Mouse (Mus musculus): ENCODE measurements around the gene A930009A15Rik. TPM values are rescaled to one million over a fixed set of nuclear protein-coding genes. Genes with fewer than 3 reads are reported as not detected.

The A930009A15Rik gene
- polyA plus RNA-seq, 1 experiment from 2014 or later, result not detected

DNA sequence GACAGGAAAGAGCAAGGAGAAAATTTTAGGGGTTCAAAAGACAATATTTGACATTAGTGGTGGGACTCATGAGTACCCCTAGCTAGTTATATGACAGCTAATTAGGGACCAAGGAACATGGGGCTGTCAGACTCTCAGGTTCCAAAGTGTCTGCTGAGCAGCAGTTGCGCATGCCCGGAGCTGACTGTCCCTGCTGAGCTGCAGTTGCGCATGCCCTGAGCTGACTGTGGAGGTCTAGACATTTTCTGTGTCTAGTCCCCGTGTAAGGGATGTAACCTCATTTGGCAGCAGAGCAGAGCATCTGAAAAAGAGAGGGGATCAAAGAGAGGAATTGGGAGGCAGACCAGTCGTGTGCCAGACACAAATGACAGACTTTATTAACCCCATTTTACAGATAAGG, 5.8 kb upstream of the A930009A15Rik start:
- Histone ChIP-seq H3K4me3 (ENCODE audit: control insufficient read depth in 1 of 2, insufficient read depth in 1 of 2, low read depth in 1 of 2, low read length in 2 of 2) (no peak overlapping the region), H3K36me3 (ENCODE audit: control insufficient read depth, insufficient read depth, low read length) (no peaks in the 10 kb centered on the region), H3K27ac (replicated peaks in 1 of 2; ENCODE audit: control insufficient read depth in 1 of 2, insufficient read depth in 1 of 2, low read depth in 2 of 2, low read length in 2 of 2) (no peak overlapping the region), H3K4me2 (ENCODE audit: low read length) (no peak overlapping the region), H3K27me3 (ENCODE audit: control insufficient read depth, insufficient read depth, low read length) (no peaks in the 10 kb centered on the region), H3K9ac (ENCODE audit: low read length) (no peak overlapping the region), H3K9me3 (ENCODE audit: control insufficient read depth, low read length) (no peaks in the 10 kb centered on the region), H3K4me1 (ENCODE audit: control insufficient read depth in 2 of 2, insufficient read depth in 2 of 2, low read length in 2 of 2) (no peaks in the 10 kb centered on the region)
- 80% methylated on average over 5 of the region's 5 CpGs for WGBS
- no peak for ATAC-seq (ENCODE audit: insufficient number of reproducible peaks, insufficient read depth, low FRiP score, low read depth)

DNA sequence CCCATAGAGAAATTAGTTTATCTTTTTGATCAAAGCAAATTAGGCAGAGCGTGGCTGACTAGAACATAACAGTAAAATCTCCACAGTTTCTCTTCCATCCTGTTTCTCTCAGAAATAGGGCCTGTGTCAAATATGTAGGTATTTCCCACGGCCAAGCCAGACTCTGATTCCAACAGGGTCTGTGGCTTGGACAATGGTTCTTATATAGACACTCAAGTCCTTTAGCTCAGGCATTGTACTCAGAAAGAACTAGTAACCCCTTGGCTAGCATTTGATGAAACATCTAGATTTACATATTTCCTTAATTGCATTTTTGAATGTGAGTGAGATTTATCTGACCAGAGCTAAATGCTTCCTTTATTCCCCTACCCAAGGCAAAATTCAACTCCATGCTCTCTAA, 791 bp downstream of the A930009A15Rik start:
- WGBS, result 83% methylated on average over 2 of the region's 2 CpGs
- Histone ChIP-seq H3K27ac (replicated peaks in 1 of 2; ENCODE audit: control insufficient read depth in 1 of 2, insufficient read depth in 1 of 2, low read depth in 2 of 2, low read length in 2 of 2) (no peak overlapping the region), H3K9me3 (ENCODE audit: control insufficient read depth, low read length) (no peaks in the 10 kb centered on the region), H3K4me2 (ENCODE audit: low read length) (no peak overlapping the region), H3K9ac (ENCODE audit: low read length) (no peak overlapping the region), H3K27me3 (ENCODE audit: control insufficient read depth, insufficient read depth, low read length) (no peaks in the 10 kb centered on the region), H3K4me3 (ENCODE audit: control insufficient read depth in 1 of 2, insufficient read depth in 1 of 2, low read depth in 1 of 2, low read length in 2 of 2) (no peak overlapping the region), H3K4me1 (ENCODE audit: control insufficient read depth in 2 of 2, insufficient read depth in 2 of 2, low read length in 2 of 2) (no peaks in the 10 kb centered on the region), H3K36me3 (ENCODE audit: control insufficient read depth, insufficient read depth, low read length) (no peaks in the 10 kb centered on the region)
- no peak for ATAC-seq (ENCODE audit: insufficient number of reproducible peaks, insufficient read depth, low FRiP score, low read depth)

DNA sequence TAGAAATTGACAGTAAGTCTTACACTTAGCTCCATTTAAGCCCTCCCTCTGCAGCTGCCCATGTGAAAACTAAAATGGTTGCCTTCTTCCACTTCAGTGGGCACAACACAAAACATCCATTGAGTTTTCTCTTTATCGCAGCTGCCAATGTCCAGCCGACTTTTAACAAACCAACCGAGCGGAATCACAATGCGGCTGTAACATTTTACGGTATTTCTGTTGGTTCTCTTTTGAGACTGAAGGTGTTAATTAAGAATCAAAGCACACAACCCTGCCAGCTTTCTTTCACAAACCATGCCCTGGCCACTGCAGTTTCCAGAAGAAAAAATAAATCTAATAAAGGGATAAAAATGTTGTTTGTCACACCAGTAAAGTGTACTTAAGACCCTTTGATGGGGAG, 1.5 kb downstream of the A930009A15Rik start:
- Histone ChIP-seq H3K27me3 (ENCODE audit: control insufficient read depth, insufficient read depth, low read length) (no peaks in the 10 kb centered on the region), H3K9ac (ENCODE audit: low read length) (no peak overlapping the region), H3K27ac (replicated peaks in 1 of 2; ENCODE audit: control insufficient read depth in 1 of 2, insufficient read depth in 1 of 2, low read depth in 2 of 2, low read length in 2 of 2) (no peak overlapping the region), H3K36me3 (ENCODE audit: control insufficient read depth, insufficient read depth, low read length) (no peaks in the 10 kb centered on the region), H3K9me3 (ENCODE audit: control insufficient read depth, low read length) (no peaks in the 10 kb centered on the region), H3K4me3 (ENCODE audit: control insufficient read depth in 1 of 2, insufficient read depth in 1 of 2, low read depth in 1 of 2, low read length in 2 of 2) (no peak overlapping the region), H3K4me2 (ENCODE audit: low read length) (no peak overlapping the region), H3K4me1 (ENCODE audit: control insufficient read depth in 2 of 2, insufficient read depth in 2 of 2, low read length in 2 of 2) (no peaks in the 10 kb centered on the region)
- 79% methylated on average over 6 of the region's 6 CpGs for WGBS
- no peak for ATAC-seq (ENCODE audit: insufficient number of reproducible peaks, insufficient read depth, low FRiP score, low read depth)

DNA sequence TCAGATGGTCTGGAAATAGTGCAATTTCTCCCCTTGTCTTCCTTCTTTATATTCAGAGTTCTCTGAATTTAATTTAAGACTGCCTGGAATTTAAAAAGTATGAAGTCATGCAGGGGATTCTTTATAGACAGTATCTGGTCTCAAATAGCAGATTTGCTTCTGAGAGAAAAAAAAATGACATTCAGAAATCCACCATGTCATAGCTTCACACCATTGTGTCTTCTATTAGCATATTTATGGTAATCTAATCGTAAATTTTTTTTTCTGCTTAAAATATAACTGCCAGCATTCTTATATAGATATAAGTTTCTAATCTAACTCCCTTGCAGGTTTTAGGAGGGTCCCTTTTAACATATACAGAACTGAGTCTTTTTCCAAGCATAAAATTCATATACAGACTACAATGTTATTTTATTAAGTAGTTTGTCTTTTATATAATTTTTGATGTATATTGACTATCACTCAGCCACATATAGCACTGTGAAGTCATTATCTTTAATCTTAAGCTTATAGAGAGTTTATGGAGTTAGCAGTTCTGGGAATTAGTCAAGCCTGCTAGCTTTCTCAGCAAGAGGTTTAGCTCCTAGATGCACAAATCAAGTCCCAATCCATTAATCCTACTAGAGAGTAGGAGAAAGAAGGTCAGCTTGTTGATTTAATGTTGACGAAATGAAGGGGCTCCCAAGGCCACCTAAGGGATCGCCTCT, 2.1 kb downstream of the A930009A15Rik start:
- Histone ChIP-seq H3K9ac (ENCODE audit: low read length) (no peak overlapping the region), H3K36me3 (ENCODE audit: control insufficient read depth, insufficient read depth, low read length) (no peaks in the 10 kb centered on the region), H3K27me3 (ENCODE audit: control insufficient read depth, insufficient read depth, low read length) (no peaks in the 10 kb centered on the region), H3K4me3 (ENCODE audit: control insufficient read depth in 1 of 2, insufficient read depth in 1 of 2, low read depth in 1 of 2, low read length in 2 of 2) (no peak overlapping the region), H3K9me3 (ENCODE audit: control insufficient read depth, low read length) (no peaks in the 10 kb centered on the region), H3K27ac (replicated peaks in 1 of 2; ENCODE audit: control insufficient read depth in 1 of 2, insufficient read depth in 1 of 2, low read depth in 2 of 2, low read length in 2 of 2) (no peak overlapping the region), H3K4me2 (ENCODE audit: low read length) (no peak overlapping the region), H3K4me1 (ENCODE audit: control insufficient read depth in 2 of 2, insufficient read depth in 2 of 2, low read length in 2 of 2) (no peaks in the 10 kb centered on the region)
- ATAC-seq (ENCODE audit: insufficient number of reproducible peaks, insufficient read depth, low FRiP score, low read depth), result no peak
- WGBS, result 42% methylated on average over 3 of the region's 3 CpGs

DNA sequence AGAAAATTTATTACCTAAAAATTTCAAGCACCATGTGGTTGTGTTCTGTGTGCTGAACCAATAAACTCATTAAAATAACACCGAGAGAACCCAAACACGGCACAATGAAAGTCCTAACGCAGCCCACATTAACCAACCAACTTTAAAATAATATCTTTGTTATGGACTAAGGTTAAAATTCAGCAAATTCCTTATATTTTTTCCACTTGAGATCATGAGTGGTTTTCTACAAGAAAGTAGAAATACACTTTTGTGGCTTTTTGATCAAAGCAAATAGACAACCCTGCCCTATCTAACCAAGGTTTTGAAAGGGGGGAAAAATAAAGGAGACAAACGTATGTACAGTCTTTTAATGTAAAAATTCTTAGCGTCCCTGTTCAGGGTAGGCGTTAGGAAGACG, 9.3 kb downstream of the A930009A15Rik start:
- peaks cover 5% of the 10 kb centered on the region for H3K27me3 ChIP-seq (ENCODE audit: control insufficient read depth, insufficient read depth, low read length)
- no peak overlapping the region for H3K9ac ChIP-seq (ENCODE audit: low read length)
- H3K9me3 ChIP-seq (ENCODE audit: control insufficient read depth, low read length), result no peaks in the 10 kb centered on the region
- no peak overlapping the region for H3K4me2 ChIP-seq (ENCODE audit: low read length)
- H3K36me3 ChIP-seq (ENCODE audit: control insufficient read depth, insufficient read depth, low read length), result no peaks in the 10 kb centered on the region
- no peak for ATAC-seq (ENCODE audit: insufficient number of reproducible peaks, insufficient read depth, low FRiP score, low read depth)
- no peak overlapping the region for H3K4me3 ChIP-seq (ENCODE audit: control insufficient read depth in 1 of 2, insufficient read depth in 1 of 2, low read depth in 1 of 2, low read length in 2 of 2)
- H3K4me1 ChIP-seq (ENCODE audit: control insufficient read depth in 2 of 2, insufficient read depth in 2 of 2, low read length in 2 of 2), result 0 out of 4 replicates have a peak, but pooled peaks cover 0 to 3% of the 10 kb centered on the region in 2 experiments
- WGBS, result 73% methylated on average over 7 of the region's 7 CpGs
- H3K27ac ChIP-seq (replicated peaks in 1 of 2; ENCODE audit: control insufficient read depth in 1 of 2, insufficient read depth in 1 of 2, low read depth in 2 of 2, low read length in 2 of 2), result no peak overlapping the region

DNA sequence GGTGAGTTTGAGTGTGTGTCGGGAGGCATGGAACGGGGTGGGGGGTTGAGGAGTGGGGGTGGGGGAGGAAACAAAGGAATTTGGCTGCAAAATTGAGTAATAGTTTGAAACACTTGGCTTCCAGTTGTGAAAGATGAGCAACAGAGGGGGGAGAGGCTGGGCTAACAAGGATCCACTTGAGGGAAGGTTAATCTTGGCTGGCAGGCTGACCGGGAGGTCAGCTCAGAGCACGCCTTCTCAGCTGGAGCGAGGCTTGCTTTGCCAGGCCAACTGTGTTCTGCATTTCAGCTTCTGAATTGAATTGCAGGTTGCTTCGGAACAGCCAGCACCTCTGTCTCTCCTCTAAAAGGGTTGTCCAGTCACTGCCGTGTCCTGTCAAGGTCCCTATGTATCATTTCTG, 9.7 kb downstream of the A930009A15Rik start:
- WGBS, result 35% methylated on average over 7 of the region's 7 CpGs
- no peak overlapping the region for H3K27ac ChIP-seq (replicated peaks in 1 of 2; ENCODE audit: control insufficient read depth in 1 of 2, insufficient read depth in 1 of 2, low read depth in 2 of 2, low read length in 2 of 2)
- no peaks in the 10 kb centered on the region for H3K36me3 ChIP-seq (ENCODE audit: control insufficient read depth, insufficient read depth, low read length)
- no peak overlapping the region for H3K4me2 ChIP-seq (ENCODE audit: low read length)
- ATAC-seq (ENCODE audit: insufficient number of reproducible peaks, insufficient read depth, low FRiP score, low read depth), result no peak
- no peak overlapping the region for H3K4me3 ChIP-seq (ENCODE audit: control insufficient read depth in 1 of 2, insufficient read depth in 1 of 2, low read depth in 1 of 2, low read length in 2 of 2)
- no peak overlapping the region for H3K9ac ChIP-seq (ENCODE audit: low read length)
- H3K4me1 ChIP-seq (ENCODE audit: control insufficient read depth in 2 of 2, insufficient read depth in 2 of 2, low read length in 2 of 2), result 0 out of 4 replicates have a peak, but pooled peaks cover 0 to 3% of the 10 kb centered on the region in 2 experiments
- H3K27me3 ChIP-seq (ENCODE audit: control insufficient read depth, insufficient read depth, low read length), result peaks cover 9% of the 10 kb centered on the region
- no peaks in the 10 kb centered on the region for H3K9me3 ChIP-seq (ENCODE audit: control insufficient read depth, low read length)

DNA sequence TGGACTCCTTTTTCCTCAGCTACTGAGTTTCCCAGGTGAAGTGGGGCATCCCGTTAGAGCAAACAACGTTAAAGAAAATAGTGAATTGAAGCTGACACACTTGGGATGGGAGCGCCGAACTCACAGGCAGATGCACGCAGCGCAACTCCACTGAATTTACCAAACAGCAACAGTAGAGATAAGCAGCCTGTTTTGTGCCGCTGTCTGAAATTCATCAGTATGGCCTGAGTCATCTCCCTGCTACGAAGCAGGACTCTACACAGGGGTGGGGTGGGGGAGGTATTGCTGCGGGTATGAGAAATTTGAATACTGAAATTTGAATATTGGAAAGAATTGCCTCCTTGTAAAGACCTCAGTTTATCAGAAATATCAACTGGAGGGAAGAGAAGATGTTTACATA, 12.2 kb downstream of the A930009A15Rik start:
- Histone ChIP-seq H3K27ac (replicated peaks in 1 of 2; ENCODE audit: control insufficient read depth in 1 of 2, insufficient read depth in 1 of 2, low read depth in 2 of 2, low read length in 2 of 2) (no peak overlapping the region), H3K4me1 (ENCODE audit: control insufficient read depth in 2 of 2, insufficient read depth in 2 of 2, low read length in 2 of 2) (peaks cover 4 to 14% of the 10 kb centered on the region in 2 experiments; a peak in 3 of 4 replicates), H3K4me3 (ENCODE audit: control insufficient read depth in 1 of 2, insufficient read depth in 1 of 2, low read depth in 1 of 2, low read length in 2 of 2) (no peak overlapping the region), H3K27me3 (ENCODE audit: control insufficient read depth, insufficient read depth, low read length) (peaks cover 32% of the 10 kb centered on the region), H3K36me3 (ENCODE audit: control insufficient read depth, insufficient read depth, low read length) (no peaks in the 10 kb centered on the region), H3K9ac (ENCODE audit: low read length) (no peak overlapping the region), H3K9me3 (ENCODE audit: control insufficient read depth, low read length) (no peaks in the 10 kb centered on the region), H3K4me2 (ENCODE audit: low read length) (no peak overlapping the region)
- WGBS, result 64% methylated on average over 9 of the region's 9 CpGs
- no peak for ATAC-seq (ENCODE audit: insufficient number of reproducible peaks, insufficient read depth, low FRiP score, low read depth)

DNA sequence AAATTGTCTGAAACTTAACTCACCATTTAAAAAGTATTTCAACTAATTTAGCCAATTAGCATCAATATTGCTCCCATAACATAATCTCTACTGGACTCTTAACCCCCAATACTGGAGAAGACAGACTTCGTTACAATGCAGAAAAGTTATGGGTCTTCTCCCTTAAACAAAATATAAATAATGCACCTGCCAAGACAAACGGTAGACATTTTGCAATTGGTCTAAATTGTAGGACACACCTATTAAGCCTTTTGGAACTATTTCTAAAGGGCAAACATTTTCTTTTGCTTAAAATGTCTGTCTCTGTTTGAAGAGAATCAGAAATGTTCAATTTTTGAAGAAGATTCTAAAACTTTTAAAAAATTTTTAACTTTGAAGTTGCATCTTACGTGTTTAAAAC, 13.3 kb downstream of the A930009A15Rik start:
- Histone ChIP-seq H3K9ac (ENCODE audit: low read length) (no peak overlapping the region), H3K4me1 (ENCODE audit: control insufficient read depth in 2 of 2, insufficient read depth in 2 of 2, low read length in 2 of 2) (peaks cover 9 to 21% of the 10 kb centered on the region in 2 experiments), H3K4me3 (ENCODE audit: control insufficient read depth in 1 of 2, insufficient read depth in 1 of 2, low read depth in 1 of 2, low read length in 2 of 2) (no peak overlapping the region), H3K36me3 (ENCODE audit: control insufficient read depth, insufficient read depth, low read length) (no peaks in the 10 kb centered on the region), H3K4me2 (ENCODE audit: low read length) (no peak overlapping the region), H3K9me3 (ENCODE audit: control insufficient read depth, low read length) (no peaks in the 10 kb centered on the region), H3K27ac (replicated peaks in 1 of 2; ENCODE audit: control insufficient read depth in 1 of 2, insufficient read depth in 1 of 2, low read depth in 2 of 2, low read length in 2 of 2) (no peak overlapping the region), H3K27me3 (ENCODE audit: control insufficient read depth, insufficient read depth, low read length) (peaks cover 42% of the 10 kb centered on the region)
- ATAC-seq (ENCODE audit: insufficient number of reproducible peaks, insufficient read depth, low FRiP score, low read depth), result no peak
- WGBS, result 84% methylated on average over 3 of the region's 3 CpGs

Measured in heart, embryonic 14.5 days (tissue).